ENCODE assay signal across 8 mouse cellular contexts in the genomic region with DNA sequence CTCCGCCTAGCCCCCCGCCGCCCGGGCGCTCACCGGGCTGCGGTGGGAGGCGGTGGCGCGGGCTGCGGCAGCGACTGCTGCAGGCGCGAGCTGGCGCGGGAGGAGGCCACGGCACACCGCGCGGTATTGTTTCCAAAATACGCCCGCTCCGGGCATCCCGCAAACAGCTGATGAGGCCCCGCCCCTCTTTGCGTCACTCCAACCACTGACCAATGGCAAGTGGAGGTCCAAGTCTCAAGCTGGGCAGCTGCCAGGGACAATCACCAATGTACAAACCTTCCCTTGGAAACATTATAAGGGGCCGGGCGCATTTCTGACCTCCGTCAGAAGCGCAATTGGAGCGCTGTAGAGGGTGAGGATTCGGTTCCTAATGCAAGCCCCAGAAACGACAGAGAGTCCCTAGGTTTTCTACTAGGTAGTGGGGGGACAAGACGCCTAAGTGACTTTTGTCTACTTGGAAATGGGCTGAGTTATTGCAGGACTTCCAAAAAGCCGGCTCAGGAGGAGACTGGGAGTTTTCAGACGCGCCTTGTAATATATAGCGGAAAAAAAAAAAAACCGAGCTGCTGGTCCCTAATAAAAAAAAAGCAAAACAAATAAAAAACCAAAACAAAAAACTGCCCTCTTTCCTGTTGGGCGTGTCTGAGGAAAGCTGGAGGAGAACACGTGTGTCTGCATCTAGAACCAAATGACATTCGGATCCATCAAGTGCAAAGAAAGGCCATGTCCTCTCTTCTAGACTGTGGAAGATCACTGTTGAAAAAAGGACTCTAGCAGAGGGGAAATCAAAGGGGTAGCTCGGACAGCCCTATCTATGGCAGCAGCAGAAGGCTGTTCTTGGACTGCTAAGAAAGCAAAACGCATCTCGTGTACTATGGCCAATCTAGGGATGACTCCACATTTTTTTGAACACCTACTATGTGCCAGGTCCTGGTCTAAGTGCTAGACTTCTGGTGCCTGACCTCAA. TPM values are rescaled to one million over a fixed set of nuclear protein-coding genes. Genes with fewer than 3 reads are reported as not detected.
DNase-seq lines count a peak whose midpoint lies in the region; ATAC-seq lines count a peak whose summit lies in the region.

A gene (minus strand): TSS at position 181 of the 967 bp plus-strand sequence.

- ATAC-seq in hindbrain, embryonic 13.5 days (ENCODE audit: low FRiP score), result peak; percentile 91

- no peaks in the 10 kb centered on the region for H3K36me3 ChIP-seq in hindbrain, embryonic 13.5 days

- H3K4me2 ChIP-seq in hindbrain, embryonic 13.5 days, result peak within 1 kb of the TSS; percentile 85

- peak within 1 kb of the TSS; percentile 70 for H3K27ac ChIP-seq in hindbrain, embryonic 13.5 days

- WGBS in hindbrain, embryonic 13.5 days, result 1% methylated on average over 45 of the region's 45 CpGs

- H3K9ac ChIP-seq in hindbrain, embryonic 13.5 days, result peak within 1 kb of the TSS; percentile 87

- H3K9me3 ChIP-seq in hindbrain, embryonic 13.5 days, result no peaks in the 10 kb centered on the region

- H3K27me3 ChIP-seq in hindbrain, embryonic 13.5 days, result peaks cover 19% of the 10 kb centered on the region

- DNase-seq in R1 (ENCODE audit: low read depth, low spot score), result peak; percentile 99
- DNase-seq in cerebellum, postnatal 36 days, result peak; percentile 99 to 100
- peak; percentile 87 to 90 for DNase-seq in frontal cortex, postnatal 25 days (ENCODE audit: low spot score in 2 of 2)
- DNase-seq in layer of hippocampus, postnatal 25 days (ENCODE audit: extremely low spot score in 1 of 2, low spot score in 1 of 2), result peak; percentile 75 to 91
- peak; percentile 100 for DNase-seq in lung, postnatal 14 days
- DNase-seq in ovary, postnatal 36 days (ENCODE audit: low spot score), result peak; percentile 98
- DNase-seq in thymus, postnatal 14 days, result peak; percentile 87

- peak within 1 kb of the TSS; percentile 87 for H3K4me3 ChIP-seq in hindbrain, embryonic 13.5 days

- peaks cover 49% of the 10 kb centered on the region for H3K4me1 ChIP-seq in hindbrain, embryonic 13.5 days (replicated peaks)

RNA-seq across cellular contexts. Expression of the gene that starts here (rescaled TPM):
- 4.7 and 5.3 TPM in 2 replicates for polyA plus RNA-seq in hindbrain, embryonic 13.5 days (2015; fragmentation: Nextera tagmentation; extraction: Ambion mirVana)
- 1 to 10 TPM; 4.0 to 5.0 TPM for total RNA-seq in layer of hippocampus, postnatal 25 days (2021)

Comparison
In these comparisons a context has a peak if more than half of its experiments do, and no peak if none do; other contexts are left out.
1. Peak in every context shown above with its lines: DNase-seq, ATAC-seq, H3K4me3 ChIP-seq and H3K27ac ChIP-seq.